ENCODE assay signal across 19 mouse cellular contexts in genomic region chr11:20968341-20968740, GRCm38 (mm10).
A peak's percentile ranks its signal among the peaks of the same experiment; 100 is the strongest.
DNase-seq lines count a peak whose midpoint lies in the region; ATAC-seq and TF ChIP-seq lines count a peak whose summit lies in the region.
"Had no signal": no experiment of that assay in that cellular context is flagged by ENCODE, and none has a peak within 500 bp of the region (broad histone marks: within the 10 kb centered on the region; RNA-seq: fewer than 3 reads in every experiment).

No protein-coding gene starts in this region.

- no peak overlapping the region for H3K4me2 ChIP-seq in forebrain, embryonic 14.5 days (ENCODE audit: low read length)
- H3K4me2 ChIP-seq in forebrain, embryonic 11.5 days (ENCODE audit: low read depth, low read length, severe bottlenecking): no peak overlapping the region
- no peak overlapping the region for H3K4me2 ChIP-seq in liver, embryonic 11.5 days
- no peak overlapping the region for H3K4me2 ChIP-seq in liver, postnatal 0 days (ENCODE audit: low read depth, low read length)
- H3K4me2 ChIP-seq in hindbrain, embryonic 14.5 days (replicated peaks): no peak overlapping the region
- H3K4me2 ChIP-seq in intestine, embryonic 16.5 days (ENCODE audit: low read depth, low read length): no peak overlapping the region
- H3K4me2 ChIP-seq: heart, embryonic 15.5 days; hindbrain, embryonic 15.5 days; lung, embryonic 14.5 days had no signal

- no peaks in the 10 kb centered on the region for H3K27me3 ChIP-seq in forebrain, embryonic 14.5 days (replicated peaks; ENCODE audit: control insufficient read depth, insufficient read depth, low read length)
- H3K27me3 ChIP-seq in forebrain, embryonic 11.5 days (ENCODE audit: control insufficient read depth, insufficient read depth, low read length): no peaks in the 10 kb centered on the region
- H3K27me3 ChIP-seq in liver, embryonic 11.5 days (replicated peaks; ENCODE audit: control insufficient read depth, insufficient read depth, low read length): no peaks in the 10 kb centered on the region
- no peaks in the 10 kb centered on the region for H3K27me3 ChIP-seq in liver, postnatal 0 days (ENCODE audit: insufficient read depth, low read length)
- no peaks in the 10 kb centered on the region for H3K27me3 ChIP-seq in hindbrain, embryonic 14.5 days (ENCODE audit: control insufficient read depth, insufficient read depth, low read length)
- H3K27me3 ChIP-seq in intestine, embryonic 16.5 days (replicated peaks; ENCODE audit: control insufficient read depth, insufficient read depth, low read length): no peaks in the 10 kb centered on the region
- H3K27me3 ChIP-seq: heart, embryonic 15.5 days; hindbrain, embryonic 15.5 days; megakaryocyte, embryonic 14.5 days had no signal

- DNase-seq in forebrain, embryonic 14.5 days (ENCODE audit: low spot score): peak; percentile 47
- no peak for DNase-seq in forebrain, embryonic 11.5 days (ENCODE audit: low spot score)
- DNase-seq in liver, embryonic 11.5 days (ENCODE audit: low spot score): peak; percentile 11
- no peak for DNase-seq in liver, postnatal 0 days
- peak; percentile 62 for DNase-seq in Muller cell, postnatal 12 days (ENCODE audit: inconsistent ontology term)
- DNase-seq in hindbrain, embryonic 14.5 days (ENCODE audit: low spot score): peak; percentile 21
- DNase-seq: adrenal gland, postnatal 14 days; B cell, adult 2 months; cerebellum, adult 8-10 months; layer of hippocampus, adult 9-11 months; lung, embryonic 14.5 days; right cerebral cortex, postnatal 14 days; thymus, postnatal 25 days had no signal

- no peak overlapping the region for H3K9ac ChIP-seq in forebrain, embryonic 14.5 days (ENCODE audit: low read length)
- H3K9ac ChIP-seq in forebrain, embryonic 11.5 days (ENCODE audit: low read length): no peak overlapping the region
- no peak overlapping the region for H3K9ac ChIP-seq in liver, embryonic 11.5 days (ENCODE audit: low read depth, low read length)
- H3K9ac ChIP-seq in liver, postnatal 0 days (replicated peaks): no peak overlapping the region
- H3K9ac ChIP-seq in hindbrain, embryonic 14.5 days: no peak overlapping the region
- H3K9ac ChIP-seq in intestine, embryonic 16.5 days (ENCODE audit: low read depth, low read length): no peak overlapping the region
- H3K9ac ChIP-seq: heart, embryonic 15.5 days; hindbrain, embryonic 15.5 days; lung, embryonic 14.5 days had no signal

- no peak for TF ChIP-seq EP300 in liver, postnatal 0 days (IDR thresholded peaks at IDR 0.05; ENCODE audit: low read depth)

- H3K4me3 ChIP-seq in forebrain, embryonic 14.5 days (ENCODE audit: low read depth, low read length): no peak overlapping the region
- H3K4me3 ChIP-seq in forebrain, embryonic 11.5 days (ENCODE audit: low read depth, low read length): no peak overlapping the region
- no peak overlapping the region for H3K4me3 ChIP-seq in liver, embryonic 11.5 days (ENCODE audit: low read depth, low read length)
- H3K4me3 ChIP-seq in liver, postnatal 0 days (ENCODE audit: low read depth, low read length): no peak overlapping the region
- no peak overlapping the region for H3K4me3 ChIP-seq in hindbrain, embryonic 14.5 days (replicated peaks; ENCODE audit: low read length)
- H3K4me3 ChIP-seq in intestine, embryonic 16.5 days (ENCODE audit: low read length): no peak overlapping the region
- H3K4me3 ChIP-seq: heart, embryonic 15.5 days; hindbrain, embryonic 15.5 days; megakaryocyte, embryonic 14.5 days had no signal

- ATAC-seq in forebrain, embryonic 14.5 days: peak; percentile 57
- ATAC-seq in forebrain, embryonic 11.5 days (replicated peaks; ENCODE audit: low FRiP score): no peak
- no peak for ATAC-seq in liver, embryonic 11.5 days (replicated peaks; ENCODE audit: low FRiP score)
- ATAC-seq in liver, postnatal 0 days: no peak
- no peak for ATAC-seq in hindbrain, embryonic 14.5 days (ENCODE audit: low FRiP score)
- no peak for ATAC-seq in intestine, embryonic 16.5 days

- H3K27ac ChIP-seq in forebrain, embryonic 14.5 days (ENCODE audit: low read depth, low read length): no peak overlapping the region
- H3K27ac ChIP-seq in forebrain, embryonic 11.5 days (ENCODE audit: low read depth, low read length): no peak overlapping the region
- H3K27ac ChIP-seq in liver, embryonic 11.5 days (ENCODE audit: low read depth, low read length): no peak overlapping the region
- no peak overlapping the region for H3K27ac ChIP-seq in liver, postnatal 0 days (ENCODE audit: low read depth)
- no peak overlapping the region for H3K27ac ChIP-seq in hindbrain, embryonic 14.5 days
- no peak overlapping the region for H3K27ac ChIP-seq in intestine, embryonic 16.5 days (ENCODE audit: low read length)
- H3K27ac ChIP-seq: heart, embryonic 15.5 days; hindbrain, embryonic 15.5 days; kidney, postnatal 0 days; stomach, postnatal 0 days had no signal

- H3K4me1 ChIP-seq in forebrain, embryonic 14.5 days (ENCODE audit: control insufficient read depth, insufficient read depth, low read length): peaks cover 2% of the 10 kb centered on the region; the same call in 1 of the 2 replicates
- no peaks in the 10 kb centered on the region for H3K4me1 ChIP-seq in forebrain, embryonic 11.5 days (replicated peaks; ENCODE audit: control insufficient read depth, insufficient read depth, low read length)
- H3K4me1 ChIP-seq in liver, embryonic 11.5 days (replicated peaks; ENCODE audit: control insufficient read depth, insufficient read depth, low read length): no peaks in the 10 kb centered on the region
- H3K4me1 ChIP-seq in liver, postnatal 0 days (ENCODE audit: insufficient read depth): no peaks in the 10 kb centered on the region
- H3K4me1 ChIP-seq in hindbrain, embryonic 14.5 days (replicated peaks; ENCODE audit: control insufficient read depth, insufficient read depth, low read length): 0 out of 2 replicates have a peak, but pooled peaks cover 5% of the 10 kb centered on the region
- no peaks in the 10 kb centered on the region for H3K4me1 ChIP-seq in intestine, embryonic 16.5 days (ENCODE audit: control insufficient read depth, insufficient read depth, low read length)
- H3K4me1 ChIP-seq: heart, embryonic 15.5 days; megakaryocyte, embryonic 14.5 days had no signal

- no peak for TF ChIP-seq CTCF in liver, postnatal 0 days (IDR thresholded peaks at IDR 0.05; ENCODE audit: low read depth)

- H3K36me3 ChIP-seq in forebrain, embryonic 14.5 days (ENCODE audit: control insufficient read depth, insufficient read depth, low read length): no peaks in the 10 kb centered on the region
- H3K36me3 ChIP-seq in forebrain, embryonic 11.5 days (ENCODE audit: control insufficient read depth, insufficient read depth, low read length): no peaks in the 10 kb centered on the region
- H3K36me3 ChIP-seq in liver, embryonic 11.5 days (ENCODE audit: control insufficient read depth, insufficient read depth, low read length): no peaks in the 10 kb centered on the region
- H3K36me3 ChIP-seq in liver, postnatal 0 days (replicated peaks; ENCODE audit: insufficient read depth, low read length): no peaks in the 10 kb centered on the region
- no peaks in the 10 kb centered on the region for H3K36me3 ChIP-seq in hindbrain, embryonic 14.5 days (replicated peaks; ENCODE audit: control insufficient read depth, insufficient read depth)
- H3K36me3 ChIP-seq in intestine, embryonic 16.5 days (ENCODE audit: control insufficient read depth, insufficient read depth, low read length): no peaks in the 10 kb centered on the region
- H3K36me3 ChIP-seq: heart, embryonic 15.5 days; hindbrain, embryonic 15.5 days had no signal

- no peaks in the 10 kb centered on the region for H3K9me3 ChIP-seq in forebrain, embryonic 14.5 days (replicated peaks; ENCODE audit: control insufficient read depth, low read length)
- H3K9me3 ChIP-seq in forebrain, embryonic 11.5 days (ENCODE audit: control insufficient read depth, low read length): no peaks in the 10 kb centered on the region; the same call in 1 of the 2 replicates
- no peaks in the 10 kb centered on the region for H3K9me3 ChIP-seq in liver, embryonic 11.5 days (ENCODE audit: control insufficient read depth, low read length)
- H3K9me3 ChIP-seq in liver, postnatal 0 days (ENCODE audit: low read length): peaks cover 7% of the 10 kb centered on the region
- no peaks in the 10 kb centered on the region for H3K9me3 ChIP-seq in hindbrain, embryonic 14.5 days (ENCODE audit: control insufficient read depth, low read length)
- H3K9me3 ChIP-seq in intestine, embryonic 16.5 days (ENCODE audit: control insufficient read depth, low read length): no peaks in the 10 kb centered on the region; the same call in 1 of the 2 replicates
- H3K9me3 ChIP-seq: heart, embryonic 15.5 days; hindbrain, embryonic 15.5 days had no signal

- 16% methylated on average over 2 of the region's 2 CpGs for WGBS in forebrain, embryonic 14.5 days
- 54% methylated on average over 2 of the region's 2 CpGs for WGBS in forebrain, embryonic 11.5 days
- 73% methylated on average over 2 of the region's 2 CpGs for WGBS in liver, embryonic 11.5 days
- 72% methylated on average over 2 of the region's 2 CpGs for WGBS in liver, postnatal 0 days (ENCODE audit: insufficient replicate concordance)
- WGBS in hindbrain, embryonic 14.5 days: 29% methylated on average over 2 of the region's 2 CpGs
- WGBS in intestine, embryonic 16.5 days: 71% methylated on average over 2 of the region's 2 CpGs

Comparison
In these comparisons a context has a peak if more than half of its experiments do, and no peak if none do; other contexts are left out.
1. DNase-seq: peak in forebrain, embryonic 14.5 days (single experiment), liver, embryonic 11.5 days (single experiment), Muller cell, postnatal 12 days (single experiment) and hindbrain, embryonic 14.5 days (single experiment); none in forebrain, embryonic 11.5 days (single experiment) and liver, postnatal 0 days (single experiment).